Mouse (Mus musculus) ES-Bruce4 (cell line): ENCODE measurements around the gene 5730522E02Rik.

Experiments used
- CTCF ChIP-seq: IDR thresholded peaks from one replicate; pipeline ENCODE4 v1.8.1; 2011; ENCODE audit warnings: low read depth, low read length
- EP300 ChIP-seq: IDR thresholded peaks from 2 replicates; pipeline ENCODE4 v1.6.1; 2011; ENCODE audit warnings: low read depth, low read length; ENCODE audit not compliant: insufficient read depth
- POLR2A ChIP-seq: IDR thresholded peaks from one replicate; pipeline ENCODE4 v1.8.1; 2011; ENCODE audit warnings: low read length; ENCODE audit not compliant: insufficient read depth

GRCm38 (mm10) chr11:25893906-25894305 lies 316.7 kb downstream of the 5730522E02Rik start:
- no peak for TF ChIP-seq CTCF
- no peak for TF ChIP-seq POLR2A
- TF ChIP-seq EP300 = no peak
